Mouse (Mus musculus) lung, postnatal 25 days (tissue): Measurements from ENCODE around the gene Brsk2.
A peak's percentile ranks its signal among the peaks of the same experiment; 100 is the strongest.

ENCODE experiments used
- DNase-seq: peaks from one replicate; pipeline ENCODE4 v3.0.0; 2022; ENCODE audit warnings: low spot score

Brsk2 gene

DNA sequence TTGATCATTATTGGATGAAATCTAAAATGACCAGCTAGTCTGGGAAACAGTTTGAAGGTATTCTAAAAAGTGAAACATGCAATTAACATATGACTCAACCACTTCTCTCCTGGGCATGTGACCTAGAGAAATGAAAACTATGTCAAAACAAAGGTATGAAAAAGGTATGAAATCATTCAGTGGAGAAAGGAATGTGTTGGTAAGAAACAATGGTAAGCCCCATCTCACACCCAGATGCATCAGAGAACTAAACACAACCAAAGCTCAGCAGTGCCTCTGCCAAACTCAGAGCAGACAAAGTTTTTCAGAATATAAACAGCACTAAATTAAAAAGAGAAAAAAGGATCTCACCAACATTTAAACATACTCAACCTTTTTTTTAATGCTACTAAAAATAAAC, 80.5 kb downstream of the Brsk2 start:
- DNase-seq: no peak

DNA sequence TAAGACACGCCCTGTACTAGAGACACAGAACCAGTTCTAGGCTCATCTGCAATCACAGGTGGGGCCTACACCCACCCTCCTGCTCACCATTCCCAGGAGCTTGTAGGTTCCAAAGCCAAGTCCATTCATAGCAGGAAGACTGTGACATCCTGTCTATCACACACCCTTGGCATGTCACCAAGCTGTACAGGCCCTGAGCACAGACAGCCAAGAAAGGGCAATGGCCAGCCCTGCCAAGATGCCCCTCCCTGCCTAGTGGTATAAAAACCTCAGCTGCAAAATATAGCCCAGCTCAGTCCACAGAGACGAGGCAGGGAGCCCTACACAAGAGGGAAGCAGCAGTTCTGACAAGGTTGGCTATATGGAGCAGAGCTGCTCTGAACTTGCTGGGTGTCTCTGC, 84.6 kb downstream of the Brsk2 start:
- DNase-seq: peak; percentile 84

DNA sequence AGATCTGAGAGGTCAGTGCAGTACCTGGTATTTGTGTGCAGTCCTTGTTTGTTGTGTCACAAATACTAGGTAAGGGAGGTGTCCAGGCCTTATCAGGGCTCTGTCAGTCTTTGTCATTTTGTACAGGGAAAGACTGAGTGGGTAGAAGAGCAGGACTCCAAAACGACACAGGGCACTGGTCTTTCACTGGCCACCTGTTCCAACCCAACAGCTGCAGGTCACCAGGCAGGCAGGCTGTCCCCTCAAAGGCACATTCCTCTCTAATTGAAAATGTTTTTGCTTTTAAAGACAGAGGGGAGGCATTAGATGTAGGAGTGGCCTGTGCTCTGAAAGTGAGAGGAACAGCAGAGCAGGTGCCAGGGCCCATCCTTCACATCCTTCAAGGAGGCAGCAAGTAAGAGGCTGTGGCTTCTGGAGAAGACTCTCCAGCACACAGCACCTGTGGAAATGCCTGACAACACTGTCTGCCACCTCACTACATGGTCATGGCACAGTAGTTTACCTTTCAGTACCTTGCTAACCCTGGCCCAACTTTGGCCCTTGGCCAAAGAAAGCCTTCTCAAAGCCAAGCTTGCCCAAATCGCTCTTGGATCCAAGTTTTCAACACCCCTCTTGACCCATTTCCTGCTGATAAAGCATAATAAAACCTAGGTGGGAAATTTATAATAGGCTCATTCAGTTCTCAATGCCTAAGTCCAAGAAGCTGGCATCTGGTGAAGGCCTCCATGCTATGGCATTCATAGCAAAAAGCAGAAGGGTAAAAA, 85.7 kb downstream of the Brsk2 start:
- DNase-seq: no peak

DNA sequence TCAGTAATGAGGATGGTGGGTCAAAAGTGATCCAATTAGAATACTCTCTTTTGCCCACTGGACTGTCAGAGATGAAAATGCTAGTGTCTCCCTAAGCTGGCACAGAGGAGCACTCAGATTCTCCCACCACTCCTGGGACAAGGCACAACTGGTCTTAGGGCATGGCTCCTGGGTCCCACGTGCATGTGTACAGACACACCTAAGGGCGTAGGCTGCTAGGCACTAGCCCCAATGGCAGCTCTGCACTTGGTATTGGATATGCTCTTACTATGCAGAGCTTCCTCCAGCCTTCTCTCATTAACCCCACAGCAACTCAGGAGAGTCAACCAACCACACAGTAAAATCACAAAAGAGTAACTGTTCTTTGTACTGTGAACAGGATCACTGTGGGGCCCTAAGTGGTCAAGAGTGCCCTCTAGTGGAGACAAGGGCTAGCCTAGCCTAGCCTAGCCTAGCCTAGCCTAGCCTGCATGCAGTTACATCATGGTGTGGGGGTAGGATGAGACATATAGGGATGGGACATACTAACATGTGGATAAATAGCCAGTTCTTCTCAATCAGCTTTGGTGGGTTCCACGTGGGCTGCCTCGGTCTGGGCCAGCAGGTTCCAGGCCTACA, 88.1 kb downstream of the Brsk2 start:
- DNase-seq: peak; percentile 68

DNA sequence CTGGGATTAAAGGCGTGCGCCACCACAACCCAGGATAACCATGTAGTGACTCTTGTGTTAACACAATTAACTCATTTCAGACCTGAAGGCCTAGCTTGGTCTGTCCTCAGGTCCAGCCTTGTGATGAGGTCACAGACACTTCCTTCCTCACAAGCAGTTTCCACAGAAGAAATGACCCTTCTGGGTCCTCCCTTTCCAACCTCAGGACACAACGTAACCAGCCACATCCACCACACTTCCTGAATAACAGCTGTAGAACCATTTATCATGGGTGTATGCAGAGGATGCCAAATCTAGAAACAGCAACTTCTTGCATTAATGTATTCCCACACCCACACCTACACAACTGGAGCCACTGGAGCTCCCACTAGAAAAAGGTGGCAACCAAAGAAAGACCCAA, 91.2 kb downstream of the Brsk2 start:
- DNase-seq: peak; percentile 38

DNA sequence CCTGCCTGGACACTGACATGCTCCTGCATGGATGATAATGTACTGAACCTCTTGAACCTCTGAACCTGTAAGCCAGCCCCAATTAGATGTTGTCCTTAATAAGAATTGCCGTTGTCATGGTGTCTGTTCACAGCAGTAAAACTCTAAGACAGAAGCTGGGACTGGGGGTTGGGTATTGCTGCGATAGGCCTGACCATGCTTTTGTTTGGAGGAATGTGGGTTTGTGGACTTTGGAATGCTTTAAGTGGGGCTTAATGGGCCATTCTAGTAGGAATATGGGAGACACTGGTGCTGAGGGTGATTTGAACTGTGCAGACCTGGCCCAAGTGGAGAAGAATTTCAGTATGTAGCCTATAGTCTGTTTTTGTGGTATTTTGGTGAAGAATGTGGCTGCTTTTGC, 95.8 kb downstream of the Brsk2 start:
- no peak for DNase-seq

DNA sequence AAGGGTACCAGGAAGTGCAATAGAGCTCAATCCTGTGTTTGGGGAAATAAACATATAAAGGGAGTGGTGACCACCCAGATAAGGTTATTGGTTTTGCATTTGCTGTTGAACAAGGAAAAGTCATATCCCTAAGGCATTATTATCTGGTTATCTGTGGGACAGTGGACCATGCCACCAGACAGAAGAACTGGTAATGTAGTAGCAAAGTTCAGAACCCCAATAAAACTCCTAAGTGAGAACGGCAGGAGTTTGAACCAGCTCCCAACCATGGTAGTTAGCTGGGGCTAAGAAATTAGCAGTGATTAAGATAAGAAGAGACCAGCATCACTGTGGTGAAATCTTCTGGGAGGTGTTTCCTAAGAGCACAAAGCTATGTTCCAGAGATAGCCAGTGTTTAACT, 96.4 kb downstream of the Brsk2 start:
- DNase-seq: no peak

DNA sequence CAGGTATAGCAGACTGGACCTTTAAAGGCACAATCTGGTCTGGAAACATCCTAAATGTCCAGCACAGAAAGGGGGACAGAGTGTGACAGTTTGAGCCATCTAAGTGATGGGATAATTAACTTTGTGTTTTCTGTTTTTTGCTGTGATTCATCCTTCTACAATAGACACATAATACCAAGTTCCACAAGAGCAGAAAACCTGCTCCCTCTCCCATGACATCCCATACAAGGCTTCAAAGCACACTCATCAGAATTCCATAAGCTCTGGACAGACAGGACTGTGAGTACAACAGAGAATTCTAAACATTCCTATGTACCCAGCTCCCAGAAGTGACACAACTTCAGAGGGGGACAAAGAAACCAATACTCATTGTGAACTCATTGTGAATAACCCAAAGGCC, 101.0 kb downstream of the Brsk2 start:
- no peak for DNase-seq
